In the genomic region with DNA sequence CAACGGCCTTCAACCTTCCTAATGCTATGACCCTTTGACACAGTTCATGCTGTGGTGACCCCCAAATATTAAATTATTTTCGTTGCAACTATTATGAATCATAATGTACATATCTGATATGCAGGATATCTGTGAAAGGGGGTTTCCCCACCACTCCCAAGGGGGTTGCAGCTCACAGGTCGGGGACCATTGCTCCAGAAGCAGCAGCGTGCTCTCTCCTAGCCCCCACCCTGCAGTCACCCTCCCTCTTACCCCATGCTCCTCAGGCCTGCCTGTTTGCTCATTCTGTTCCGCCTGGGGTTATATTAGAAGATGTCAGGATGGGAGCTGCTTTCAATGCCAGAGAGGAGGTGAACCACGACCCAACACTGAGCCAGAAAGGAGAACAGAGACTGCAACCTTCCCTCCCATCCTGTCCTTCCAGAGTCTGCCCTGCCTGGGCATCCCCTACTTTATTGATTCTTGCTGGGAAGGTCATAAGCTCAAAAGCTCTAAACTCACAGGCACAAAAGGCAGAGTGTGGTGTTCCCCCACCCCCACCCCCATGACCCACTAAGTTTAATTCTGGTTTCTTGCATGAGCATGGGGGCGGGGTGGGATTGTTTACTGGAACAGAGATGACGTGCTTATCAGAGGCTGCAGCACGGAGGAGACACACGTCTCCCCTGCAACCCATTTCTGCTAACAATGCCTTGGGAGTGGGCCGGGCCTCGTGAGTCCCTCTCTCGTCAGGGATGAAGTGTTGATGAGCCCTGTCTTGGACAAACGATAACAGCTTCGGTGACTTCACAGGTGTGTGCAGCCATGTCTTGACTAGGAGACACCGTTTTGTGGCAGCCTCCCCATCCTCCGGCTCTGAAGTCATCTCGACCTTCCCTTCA, we compare ENCODE assay signal across 1 mouse cellular context.
TF ChIP-seq lines count a peak whose summit lies in the region.

No protein-coding gene starts in this region.

TF ChIP-seq in MEL, 35 proteins besides CTCF, POLR2A, EP300 and RAD21 (continued from another document):
- TF ChIP-seq ETS1 (IDR thresholded peaks at IDR 0.05; ENCODE audit: low read depth, low read length) (no peak), CHD2 (IDR thresholded peaks at IDR 0.05; ENCODE audit: low read length) (no peak), ZKSCAN1 (IDR thresholded peaks at IDR 0.05; ENCODE audit: low read depth, low read length) (no peak), MAZ (IDR thresholded peaks at IDR 0.05; ENCODE audit: low read depth, low read length) (no peak), BHLHE40 (IDR thresholded peaks at IDR 0.05; ENCODE audit: borderline replicate concordance, low read depth, low read length) (no peak), UBTF (IDR thresholded peaks at IDR 0.05; ENCODE audit: borderline replicate concordance, insufficient read depth, low read depth, low read length) (no peak)
